Mouse (Mus musculus): ENCODE measurements around the gene Polr1b.

- TF ChIP-seq CTCF (IDR thresholded peaks at IDR 0.05; ENCODE audit: control insufficient read depth, insufficient read depth, insufficient read length) (no peak), CEBPB (IDR thresholded peaks at IDR 0.05; ENCODE audit: low read depth) (no peak), MAX (IDR thresholded peaks at IDR 0.05) (no peak), USF1 (IDR thresholded peaks at IDR 0.05; ENCODE audit: low read depth) (no peak), MYOD1 (IDR thresholded peaks at IDR 0.05; ENCODE audit: control insufficient read depth, insufficient read length, low read depth) (no peak)
Measured at GRCm38 (mm10) chr2:129083514-129083913, 17.3 kb upstream of the Polr1b start.

All from C2C12 (cell line).